Comparison of ENCODE assay signal across 24 mouse cellular contexts in genomic region chr2:136687316-136687715, GRCm38 (mm10). TPM values are rescaled to one million over a fixed set of nuclear protein-coding genes. Genes with fewer than 3 reads are reported as not detected.
DNase-seq lines count a peak whose midpoint lies in the region; ATAC-seq and TF ChIP-seq lines count a peak whose summit lies in the region.
"Had no signal": no experiment of that assay in that cellular context is flagged by ENCODE, and none has a peak within 500 bp of the region (broad histone marks: within the 10 kb centered on the region; RNA-seq: fewer than 3 reads in every experiment).

No protein-coding gene starts in this region.

- intact Hi-C loops in heart, adult 2 months (cut with DNase I): no loop called here
- intact Hi-C loops in left cerebral cortex, postnatal 4 days (cut with DNase I): no loop called here

- TF ChIP-seq CTCF in heart, adult 2 months (IDR thresholded peaks at IDR 0.05): no peak

- no peak overlapping the region for H3K9ac ChIP-seq in heart, embryonic 16.5 days (ENCODE audit: low read length)
- no peak overlapping the region for H3K9ac ChIP-seq in heart, adult 2 months (ENCODE audit: low read depth, low read length)
- H3K9ac ChIP-seq: embryonic facial prominence, embryonic 15.5 days; hindbrain, embryonic 15.5 days had no signal

- H3K27me3 ChIP-seq in heart, embryonic 16.5 days (ENCODE audit: control insufficient read depth, insufficient read depth, low read length): no peaks in the 10 kb centered on the region
- H3K27me3 ChIP-seq in heart, adult 2 months (ENCODE audit: control insufficient read depth, insufficient read depth, low read length): no peaks in the 10 kb centered on the region
- H3K27me3 ChIP-seq: CH12.LX; embryonic facial prominence, embryonic 15.5 days; hindbrain, embryonic 15.5 days; Patski had no signal

- H3K4me2 ChIP-seq in heart, embryonic 16.5 days (ENCODE audit: low read depth, low read length): no peak overlapping the region
- H3K4me2 ChIP-seq: embryonic facial prominence, embryonic 15.5 days; hindbrain, embryonic 15.5 days had no signal

- TF ChIP-seq EP300 in heart, adult 2 months (IDR thresholded peaks at IDR 0.05; ENCODE audit: insufficient read depth, low read depth, low read length): no peak

- no peak for ATAC-seq in heart, embryonic 16.5 days (replicated peaks; ENCODE audit: extremely low read depth, insufficient read depth, low FRiP score)
- ATAC-seq: activated CD4-positive, CD25-positive, alpha-beta regulatory T cell, adult 4 months; forebrain, embryonic 14.5 days; intestine, embryonic 16.5 days; Patski had no signal

- peaks cover 30% of the 10 kb centered on the region for H3K4me1 ChIP-seq in heart, embryonic 16.5 days (ENCODE audit: control insufficient read depth, insufficient read depth, low read length)
- peaks cover 3% of the 10 kb centered on the region; the same call in 1 of the 2 replicates for H3K4me1 ChIP-seq in heart, adult 2 months (ENCODE audit: control insufficient read depth, insufficient read depth, low read length)
- H3K4me1 ChIP-seq: embryonic facial prominence, embryonic 15.5 days; forebrain, embryonic 10.5 days; hindbrain, embryonic 10.5 days; hindbrain, embryonic 15.5 days had no signal

- H3K4me3 ChIP-seq in heart, embryonic 16.5 days (ENCODE audit: low read length): no peak overlapping the region
- H3K4me3 ChIP-seq in heart, adult 2 months: no peak overlapping the region
- H3K4me3 ChIP-seq: embryonic facial prominence, embryonic 15.5 days; erythroblast, embryonic 14.5 days; forebrain, embryonic 10.5 days; gastrocnemius, adult 2 months; heart, embryonic 10.5 days; hindbrain, embryonic 10.5 days; hindbrain, embryonic 15.5 days had no signal

- 75% methylated on average over 4 of the region's 4 CpGs for WGBS in heart, embryonic 16.5 days
- WGBS in heart, adult 2 months: 55% methylated on average over 4 of the region's 4 CpGs

- peak overlapping the region; percentile 86 for H3K27ac ChIP-seq in heart, embryonic 16.5 days (ENCODE audit: low read length)
- H3K27ac ChIP-seq in heart, adult 2 months: no peak overlapping the region
- H3K27ac ChIP-seq: embryonic facial prominence, embryonic 15.5 days; forebrain, embryonic 10.5 days; gastrocnemius, adult 2 months; heart, embryonic 10.5 days; hindbrain, embryonic 10.5 days; hindbrain, embryonic 15.5 days had no signal

- H3K36me3 ChIP-seq in heart, embryonic 16.5 days (ENCODE audit: control insufficient read depth, insufficient read depth): no peaks in the 10 kb centered on the region
- peaks cover 2% of the 10 kb centered on the region; the same call in 1 of the 2 replicates for H3K36me3 ChIP-seq in heart, adult 2 months (ENCODE audit: control insufficient read depth, insufficient read depth, low read length)
- H3K36me3 ChIP-seq: embryonic facial prominence, embryonic 15.5 days; forebrain, embryonic 10.5 days; heart, embryonic 10.5 days; hindbrain, embryonic 10.5 days; hindbrain, embryonic 15.5 days had no signal

- H3K79me2 ChIP-seq in heart, adult 2 months (replicated peaks; ENCODE audit: control insufficient read depth, insufficient read depth, low read length): no peaks in the 10 kb centered on the region

- H3K9me3 ChIP-seq in heart, embryonic 16.5 days (replicated peaks; ENCODE audit: control insufficient read depth, low read length): no peaks in the 10 kb centered on the region
- H3K9me3 ChIP-seq: embryonic facial prominence, embryonic 15.5 days; forebrain, embryonic 10.5 days; heart, embryonic 10.5 days; hindbrain, embryonic 10.5 days; hindbrain, embryonic 15.5 days had no signal

- no peak for DNase-seq in heart, adult 2 months
- DNase-seq in cerebellum, adult 18-20 months: peak; percentile 56 to 62
- DNase-seq in cerebellum, adult 9-11 months: peak; percentile 66
- no peak for DNase-seq in testis, postnatal 10 days (ENCODE audit: low spot score)
- DNase-seq in left cerebral cortex, postnatal 4 days: no peak
- DNase-seq: adrenal gland, adult 8-10 months; adrenal gland, postnatal 36 days; gastrocnemius, adult 2 months; gastrocnemius, postnatal 25 days; kidney, adult 2 months had no signal

- TF ChIP-seq POLR2A in heart, adult 2 months (IDR thresholded peaks at IDR 0.05; ENCODE audit: insufficient read depth, low read depth, low read length): no peak

RNA-seq across cellular contexts. Expression of gene Snap25, which starts 25.9 kb away (rescaled TPM):
- polyA plus RNA-seq in heart, embryonic 16.5 days (2015; fragmentation: Nextera tagmentation; extraction: Ambion mirVana): 0.56 and 0.89 TPM in 2 replicates
- under 1 TPM in 1 of 2 experiments, not detected in 1; 0.64 TPM for total RNA-seq in heart, adult 2 months (2021)
- 0.98 and 3.0 TPM in 2 replicates for polyA plus RNA-seq in heart, adult 2 months (2012; rRNA removed)
- total RNA-seq in left cerebral cortex, postnatal 4 days (2021): 100 to 1,000 TPM; 526 to 550 TPM
- total RNA-seq: CH12.LX; gastrocnemius, adult 2 months; granulocyte monocyte progenitor cell, adult 5-6 weeks; heart, postnatal 25 days had no signal
- polyA plus RNA-seq: Patski had no signal

Comparison
In these comparisons a context has a peak if more than half of its experiments do, and no peak if none do; other contexts are left out.
1. DNase-seq: peak in cerebellum, adult 18-20 months (2 of 2) and cerebellum, adult 9-11 months (single experiment); none in heart, adult 2 months (0 of 2), testis, postnatal 10 days (single experiment) and left cerebral cortex, postnatal 4 days (single experiment).
2. RNA of gene Snap25, which starts 25.9 kb away (total RNA-seq): 526 to 550 TPM in left cerebral cortex, postnatal 4 days; 0.64 TPM in heart, adult 2 months; every median in the first group is over 100 times any median in the second.